In genomic region chr9:80085665-80086064, GRCm38 (mm10) we compare ENCODE assay signal across 12 mouse cellular contexts. TPM values are rescaled to one million over a fixed set of nuclear protein-coding genes. Genes with fewer than 3 reads are reported as not detected.
DNase-seq lines count a peak whose midpoint lies in the region; ATAC-seq and TF ChIP-seq lines count a peak whose summit lies in the region.
"Had no signal": no experiment of that assay in that cellular context is flagged by ENCODE, and none has a peak within 500 bp of the region (broad histone marks: within the 10 kb centered on the region; RNA-seq: fewer than 3 reads in every experiment).

No protein-coding gene starts in this region.

- H3K4me3 ChIP-seq in hindbrain, embryonic 12.5 days = no peak overlapping the region
- no peak overlapping the region for H3K4me3 ChIP-seq in hindbrain, embryonic 11.5 days (ENCODE audit: low read depth, low read length)
- H3K4me3 ChIP-seq: forebrain, embryonic 10.5 days; megakaryocyte, embryonic 14.5 days had no signal

- TF ChIP-seq POLR2A in brain, embryonic 14.5 days (IDR thresholded peaks at IDR 0.05; ENCODE audit: borderline replicate concordance, extremely low read depth, insufficient read depth, insufficient read length, poor library complexity, severe bottlenecking) = no peak

- no peak overlapping the region for H3K9ac ChIP-seq in hindbrain, embryonic 12.5 days
- H3K9ac ChIP-seq in hindbrain, embryonic 11.5 days (ENCODE audit: low read depth, low read length) = no peak overlapping the region

- H3K9me3 ChIP-seq in hindbrain, embryonic 12.5 days (replicated peaks) = no peaks in the 10 kb centered on the region
- H3K9me3 ChIP-seq in hindbrain, embryonic 11.5 days (ENCODE audit: control insufficient read depth, low read length) = no peaks in the 10 kb centered on the region
- H3K9me3 ChIP-seq: forebrain, embryonic 10.5 days; megakaryocyte, embryonic 14.5 days had no signal

- peaks cover 17% of the 10 kb centered on the region for H3K4me1 ChIP-seq in hindbrain, embryonic 12.5 days
- no peaks in the 10 kb centered on the region for H3K4me1 ChIP-seq in hindbrain, embryonic 11.5 days (replicated peaks; ENCODE audit: control insufficient read depth, insufficient read depth, low read length)

- no peak for ATAC-seq in hindbrain, embryonic 12.5 days (ENCODE audit: low FRiP score)
- no peak for ATAC-seq in hindbrain, embryonic 11.5 days (ENCODE audit: low FRiP score)
- ATAC-seq: inflammation-experienced regulatory T-cells, adult 6 months had no signal

- H3K36me3 ChIP-seq in hindbrain, embryonic 12.5 days = no peaks in the 10 kb centered on the region
- H3K36me3 ChIP-seq in hindbrain, embryonic 11.5 days (ENCODE audit: control insufficient read depth, insufficient read depth, low read length) = no peaks in the 10 kb centered on the region

- peak overlapping the region; percentile 23; the same call in 1 of the 2 replicates for H3K27ac ChIP-seq in hindbrain, embryonic 12.5 days
- no peak overlapping the region for H3K27ac ChIP-seq in hindbrain, embryonic 11.5 days (ENCODE audit: low read depth, low read length)
- H3K27ac ChIP-seq: forebrain, embryonic 10.5 days had no signal

- H3K27me3 ChIP-seq in hindbrain, embryonic 12.5 days = no peaks in the 10 kb centered on the region
- no peaks in the 10 kb centered on the region for H3K27me3 ChIP-seq in hindbrain, embryonic 11.5 days (ENCODE audit: control insufficient read depth, insufficient read depth, low read length)
- H3K27me3 ChIP-seq: megakaryocyte, embryonic 14.5 days had no signal

- 56% methylated on average over 2 of the region's 2 CpGs for WGBS in hindbrain, embryonic 12.5 days
- 69% methylated on average over 2 of the region's 2 CpGs for WGBS in hindbrain, embryonic 11.5 days

- H3K4me2 ChIP-seq in hindbrain, embryonic 12.5 days (replicated peaks) = no peak overlapping the region
- H3K4me2 ChIP-seq in hindbrain, embryonic 11.5 days (replicated peaks; ENCODE audit: low read depth, low read length) = no peak overlapping the region

- DNase-seq in hindbrain, embryonic 11.5 days (ENCODE audit: low spot score) = no peak
- peak; percentile 26 for DNase-seq in 3T3-L1 (ENCODE audit: low read depth, low spot score)
- peak; percentile 32 for DNase-seq in brain, embryonic 14.5 days (ENCODE audit: low read depth)
- DNase-seq in kidney, postnatal 14 days = peak; percentile 60
- DNase-seq in right cerebral cortex, adult 18-20 months = no peak
- DNase-seq in B cell, adult 2 months = no peak
- DNase-seq: cerebellum, postnatal 25 days; gastrocnemius, postnatal 14 days had no signal

- no peak for TF ChIP-seq CTCF in brain, embryonic 14.5 days (IDR thresholded peaks at IDR 0.05; ENCODE audit: borderline replicate concordance, extremely low read depth, insufficient read depth, insufficient read length)

RNA-seq across cellular contexts. Expression of gene Senp6, which starts 19.0 kb away (rescaled TPM):
- 83.4 and 89.3 TPM in 2 replicates for polyA plus RNA-seq in hindbrain, embryonic 12.5 days (2016; fragmentation: Nextera tagmentation; extraction: Ambion mirVana)
- 72.3 and 88.1 TPM in 2 replicates for polyA plus RNA-seq in hindbrain, embryonic 11.5 days (2014; fragmentation: Nextera tagmentation; extraction: Ambion mirVana)
- polyA plus RNA-seq in brain, embryonic 14.5 days (2012; rRNA removed) = 30.1 and 66.5 TPM in 2 replicates

Comparison
In these comparisons a context has a peak if more than half of its experiments do, and no peak if none do; other contexts are left out.
1. DNase-seq: peak in 3T3-L1 (single experiment), brain, embryonic 14.5 days (single experiment) and kidney, postnatal 14 days (single experiment); none in hindbrain, embryonic 11.5 days (single experiment), right cerebral cortex, adult 18-20 months (single experiment) and B cell, adult 2 months (0 of 2).